Mouse (Mus musculus) lung, adult 2 months (tissue): ENCODE measurements around the gene Eif3g. TPM values are rescaled to one million over a fixed set of nuclear protein-coding genes. Genes with fewer than 3 reads are reported as not detected.

Source experiments
- DNase-seq: peaks from one replicate; pipeline ENCODE4 v3.0.0; 2022
- H3K4me1 ChIP-seq: fragments of 200-500 bp; 2 replicates; pipeline ENCODE4 v1.6.1; 2011; ENCODE audit warnings: low read length; ENCODE audit not compliant: control insufficient read depth, insufficient read depth
- H3K4me3 ChIP-seq: fragments of 200-500 bp; replicated peaks from 2 replicates; pipeline ENCODE3; 2011; ENCODE audit warnings: low read depth, mild to moderate bottlenecking, control low read depth, low read length; ENCODE audit errors: extremely low read depth
- CTCF ChIP-seq: fragments of 200-500 bp; IDR thresholded peaks from 2 replicates; pipeline ENCODE4 v1.5.1; 2011; ENCODE audit warnings: mild to moderate bottlenecking, low read length, control low read depth; ENCODE audit not compliant: insufficient read depth
- POLR2A ChIP-seq: fragments of 200-500 bp; IDR thresholded peaks from 2 replicates; pipeline ENCODE4 v1.6.1; 2011; ENCODE audit warnings: low read depth, mild to moderate bottlenecking, control low read depth, low read length, borderline replicate concordance; ENCODE audit errors: extremely low read depth
- WGBS: fragments of 180-500 bp; shearing (Covaris S2); methylation state at CpG from one replicate; pipeline ENCODE4 v1.1.7; 2018; 5-methylcytosine and 5-hydroxymethylcytosine counted together
- polyA plus RNA-seq: library from polyadenylated mRNA; depleted of rRNA; stranded (reverse); fragments of >200 nt; gene quantifications from 2 replicates; pipeline ENCODE4 v1.2.3, GENCODE M21; 2012; rRNA removed

Eif3g gene
- polyA plus RNA-seq = 88.4 and 93.6 TPM in 2 replicates

- TF ChIP-seq CTCF (peak; percentile 83), POLR2A (peak; percentile 77; the same call in 1 of the 2 replicates)
- DNase-seq = peak; percentile 84
- Histone ChIP-seq H3K4me3 (peak within 1 kb of the TSS; percentile 72), H3K4me1 (peaks cover 7% of the 10 kb centered on the region)
- 4% methylated on average over 34 of the region's 34 CpGs for WGBS
Observed at GRCm38 (mm10) chr9:20898511-20899073, at the start of gene Eif3g. TSS of gene Eif3g (minus strand) at chr9:20898623.

- TF ChIP-seq CTCF (no peak), POLR2A (no peak)
- peaks cover 1% of the 10 kb centered on the region; the same call in 1 of the 2 replicates for H3K4me1 ChIP-seq
- no peak overlapping the region for H3K4me3 ChIP-seq
- WGBS = 64% methylated on average over 16 of the region's 16 CpGs
- DNase-seq = no peak
Observed at GRCm38 (mm10) chr9:20946066-20946880, 47.9 kb upstream of the Eif3g start.

- WGBS = 59% methylated on average over 4 of the region's 4 CpGs
- Histone ChIP-seq H3K4me1 (no peaks in the 10 kb centered on the region), H3K4me3 (no peak overlapping the region)
- no peak for DNase-seq
- TF ChIP-seq CTCF = no peak
- TF ChIP-seq POLR2A = no peak
Observed at GRCm38 (mm10) chr9:20944697-20945370, 46.4 kb upstream of the Eif3g start.

GRCm38 (mm10) chr9:20943911-20944310, 45.5 kb upstream of the Eif3g start:
- WGBS = 25% methylated on average over 2 of the region's 2 CpGs
- Histone ChIP-seq H3K4me1 (no peaks in the 10 kb centered on the region), H3K4me3 (no peak overlapping the region)
- DNase-seq = no peak
- no peak for TF ChIP-seq POLR2A
- TF ChIP-seq CTCF = no peak

GRCm38 (mm10) chr9:20943396-20943795, 45.0 kb upstream of the Eif3g start:
- Histone ChIP-seq H3K4me3 (no peak overlapping the region), H3K4me1 (no peaks in the 10 kb centered on the region)
- DNase-seq = no peak
- no peak for TF ChIP-seq POLR2A
- TF ChIP-seq CTCF = no peak
- WGBS = 83% methylated on average over 7 of the region's 7 CpGs

- Histone ChIP-seq H3K4me1 (no peaks in the 10 kb centered on the region), H3K4me3 (no peak overlapping the region)
- TF ChIP-seq CTCF (no peak), POLR2A (no peak)
- WGBS = 88% methylated on average over 3 of the region's 3 CpGs
- no peak for DNase-seq
Observed at GRCm38 (mm10) chr9:20923258-20923657, 24.8 kb upstream of the Eif3g start.

GRCm38 (mm10) chr9:20916160-20916559, 17.7 kb upstream of the Eif3g start:
- Histone ChIP-seq H3K4me1 (no peaks in the 10 kb centered on the region), H3K4me3 (no peak overlapping the region)
- TF ChIP-seq POLR2A (no peak), CTCF (peak; percentile 53)
- DNase-seq = peak; percentile 23
- WGBS = 64% methylated on average over 4 of the region's 4 CpGs

GRCm38 (mm10) chr9:20909948-20910347, 11.5 kb upstream of the Eif3g start:
- 81% methylated on average over 9 of the region's 9 CpGs for WGBS
- DNase-seq = no peak
- TF ChIP-seq POLR2A (no peak), CTCF (no peak)
- Histone ChIP-seq H3K4me3 (no peak overlapping the region), H3K4me1 (no peaks in the 10 kb centered on the region)

GRCm38 (mm10) chr9:20902174-20902491, 3.7 kb upstream of the Eif3g start:
- no peak for DNase-seq
- 23% methylated on average over 6 of the region's 6 CpGs for WGBS
- TF ChIP-seq CTCF = no peak
- TF ChIP-seq POLR2A = no peak

More at GRCm38 (mm10) chr9:20902174-20902491, 3.7 kb upstream of the Eif3g start:
- Histone ChIP-seq H3K4me3 (no peak overlapping the region), H3K4me1 (peaks cover 6% of the 10 kb centered on the region)
